Mouse (Mus musculus) v-Abl transformed pro-B cells (cell line): ENCODE measurements around the gene Arid3b.

Experiments used
- in situ Hi-C, 2 experiments: fragments of 400-800 bp; cut with MboI; formaldehyde crosslinking; loops; one replicate each; pipeline ENCODE4 v1.15.1; 2025; ENCODE audit not compliant: unreplicated experiment in 2 of 2

Arid3b gene

GRCm38 (mm10) chr9:57833762-57834471 lies 2.7 kb downstream of the Arid3b start:
- in situ Hi-C loops: loop anchor here in 1 of 2 experiments (25.0 kb wide), 1 partner anchor 428 kb away; the partner anchor contains the start of gene Stoml1

GRCm38 (mm10) chr9:57831267-57832082 lies 5.1 kb downstream of the Arid3b start:
- in situ Hi-C loops: loop anchor here in 1 of 2 experiments (25.0 kb wide), 1 partner anchor 431 kb away; the partner anchor contains the start of gene Stoml1

DNA sequence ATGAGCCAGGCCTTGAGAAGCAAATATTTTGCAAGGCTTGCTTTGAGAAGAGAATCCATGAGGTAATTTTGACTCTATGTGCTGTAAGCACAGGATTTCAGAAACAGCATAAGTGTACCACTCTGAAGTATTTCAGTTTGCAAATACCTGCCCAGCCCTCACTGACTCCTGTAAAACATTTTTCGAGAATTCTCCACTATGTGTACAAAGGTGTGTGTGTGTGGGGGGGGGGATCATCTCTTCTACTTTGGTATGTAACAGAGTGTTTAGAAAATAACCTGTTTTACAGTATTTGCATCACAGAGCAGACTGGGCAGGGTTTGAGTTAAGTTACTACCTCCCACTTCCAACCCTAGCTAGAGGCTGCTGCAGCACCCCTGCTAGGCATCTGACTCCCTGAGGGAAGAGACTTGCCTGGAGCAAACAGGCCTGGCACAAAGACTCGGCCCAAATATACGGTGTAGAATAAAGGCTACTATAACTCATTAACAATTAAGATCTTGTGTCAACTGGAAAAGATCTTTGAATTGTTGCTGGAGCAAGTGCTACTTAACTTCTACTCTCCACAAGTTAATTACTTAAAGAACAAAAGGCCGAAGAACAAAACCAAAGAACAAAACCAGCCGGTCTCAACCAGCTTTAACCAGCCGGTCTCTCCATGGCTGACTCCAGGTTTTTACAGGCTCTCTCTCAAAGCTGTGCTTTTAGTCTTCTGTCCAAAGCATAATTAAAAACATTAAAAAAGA lies 6.6 kb downstream of the Arid3b start:
- in situ Hi-C loops: loop anchor here in 1 of 2 experiments (25.0 kb wide), 1 partner anchor 432 kb away; the partner anchor contains the start of gene Stoml1

DNA sequence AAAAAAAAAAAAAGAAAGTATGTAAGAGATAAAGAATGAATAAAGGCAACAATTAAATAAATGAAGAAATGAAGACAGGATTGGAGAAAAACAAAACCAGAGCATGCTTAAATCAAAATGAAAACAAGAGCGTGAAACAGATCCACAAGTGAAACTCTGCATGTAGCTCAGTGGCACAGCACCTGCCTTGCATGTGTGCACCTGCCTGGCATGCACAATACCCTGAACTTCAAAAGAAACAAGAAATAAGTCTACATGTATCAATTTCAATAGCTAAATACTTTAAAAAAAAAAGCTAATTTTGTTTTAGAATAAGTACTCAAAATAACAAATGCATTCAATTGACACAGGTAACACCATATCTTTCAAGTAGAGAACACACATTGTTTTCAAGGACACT lies 13.2 kb downstream of the Arid3b start:
- in situ Hi-C loops: loop anchor here in 1 of 2 experiments (25.0 kb wide), 1 partner anchor 439 kb away; the partner anchor contains the start of gene Stoml1

GRCm38 (mm10) chr9:57822812-57823211 lies 13.8 kb downstream of the Arid3b start:
- in situ Hi-C loops: loop anchor here in 1 of 2 experiments (25.0 kb wide), 1 partner anchor 439 kb away; the partner anchor contains the start of gene Stoml1

DNA sequence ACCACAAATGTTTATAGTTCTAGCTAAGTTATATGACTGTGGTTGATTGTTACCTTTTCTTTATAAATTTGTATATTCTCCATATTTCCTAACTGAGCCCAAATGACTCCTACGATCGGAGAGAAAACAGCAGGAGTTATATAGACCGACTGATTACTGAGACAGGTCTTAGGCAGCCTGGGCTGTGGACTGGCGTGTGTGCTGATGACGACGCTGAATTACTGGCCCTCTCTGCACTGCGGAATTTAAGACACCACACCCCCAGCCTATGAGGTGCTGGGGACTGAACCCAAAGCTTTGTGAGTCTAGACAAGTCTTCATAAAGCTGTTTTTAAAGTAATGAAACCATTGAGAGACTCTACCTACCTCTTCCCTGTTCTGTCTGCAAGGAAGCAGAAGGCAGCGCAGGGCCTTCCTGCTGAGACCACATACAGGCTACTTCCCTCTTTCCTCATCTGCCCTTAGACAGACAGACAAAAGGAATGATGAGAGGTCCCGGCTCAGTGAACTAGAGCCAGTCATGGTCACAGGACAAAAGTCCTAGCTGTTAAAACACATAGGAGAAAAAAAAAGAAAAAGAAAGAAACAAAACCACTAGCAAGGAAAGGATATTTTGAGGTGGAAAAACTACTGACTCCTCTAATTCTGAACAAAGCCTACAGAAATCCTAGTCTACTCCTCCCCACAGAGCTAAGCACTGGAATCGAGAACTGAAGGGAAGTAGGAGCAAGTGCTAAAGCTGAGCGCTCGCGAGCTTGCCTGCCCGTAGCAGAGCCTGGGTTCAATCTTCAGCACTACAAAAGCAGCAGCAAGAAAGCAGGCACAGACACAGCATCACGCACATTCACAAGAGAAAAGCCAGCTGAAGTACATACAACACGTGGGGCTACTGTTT lies 16.2 kb downstream of the Arid3b start:
- in situ Hi-C loops: loop anchor here in 1 of 2 experiments (25.0 kb wide), 1 partner anchor 442 kb away; the partner anchor contains the start of gene Stoml1

- in situ Hi-C loops: loop anchor here in 1 of 2 experiments (25.0 kb wide), 1 partner anchor 445 kb away; the partner anchor contains the start of gene Stoml1
Measured at GRCm38 (mm10) chr9:57817220-57817667, 19.3 kb downstream of the Arid3b start.

DNA sequence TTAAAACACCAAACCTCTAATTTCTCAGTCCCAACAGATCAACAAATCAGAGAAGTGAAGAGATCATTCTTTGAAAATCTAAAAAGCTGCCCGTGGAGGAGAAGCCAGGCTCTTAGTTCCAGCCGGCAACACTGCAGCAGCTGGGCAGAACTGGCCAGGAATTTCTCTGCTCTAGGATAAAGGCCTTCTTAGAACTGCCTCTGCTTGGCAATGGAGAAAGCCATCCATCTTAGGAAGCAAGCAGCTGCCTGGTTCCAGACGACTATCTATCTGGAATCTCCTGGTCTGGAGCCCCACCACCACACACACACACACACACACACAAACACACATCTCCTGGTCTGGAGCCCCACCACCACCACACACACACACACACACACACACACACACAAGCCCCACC lies 21.7 kb downstream of the Arid3b start:
- in situ Hi-C loops: loop anchor here in 1 of 2 experiments (25.0 kb wide), 1 partner anchor 447 kb away; the partner anchor contains the start of gene Stoml1

DNA sequence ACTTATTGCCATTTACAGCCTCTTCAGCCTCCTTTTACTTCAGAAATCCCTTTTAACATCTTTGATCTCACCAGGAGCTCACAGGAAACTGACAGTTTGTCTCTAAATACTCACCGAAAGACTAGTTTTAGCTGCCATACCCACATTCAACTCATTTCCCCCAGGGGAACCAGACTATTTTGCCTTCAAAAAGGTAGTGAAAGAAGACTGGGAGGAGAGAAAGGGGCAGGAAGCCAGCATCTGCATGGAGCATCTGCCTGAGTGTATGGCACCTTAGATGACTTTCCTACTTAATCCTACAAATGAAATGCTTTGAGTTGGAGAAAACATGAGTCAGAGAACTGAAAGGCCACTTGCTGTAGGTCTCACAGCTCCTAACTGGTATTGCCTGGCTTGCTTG lies 22.6 kb downstream of the Arid3b start:
- in situ Hi-C loops: loop anchor here in 1 of 2 experiments (25.0 kb wide), 1 partner anchor 448 kb away; the partner anchor contains the start of gene Stoml1

DNA sequence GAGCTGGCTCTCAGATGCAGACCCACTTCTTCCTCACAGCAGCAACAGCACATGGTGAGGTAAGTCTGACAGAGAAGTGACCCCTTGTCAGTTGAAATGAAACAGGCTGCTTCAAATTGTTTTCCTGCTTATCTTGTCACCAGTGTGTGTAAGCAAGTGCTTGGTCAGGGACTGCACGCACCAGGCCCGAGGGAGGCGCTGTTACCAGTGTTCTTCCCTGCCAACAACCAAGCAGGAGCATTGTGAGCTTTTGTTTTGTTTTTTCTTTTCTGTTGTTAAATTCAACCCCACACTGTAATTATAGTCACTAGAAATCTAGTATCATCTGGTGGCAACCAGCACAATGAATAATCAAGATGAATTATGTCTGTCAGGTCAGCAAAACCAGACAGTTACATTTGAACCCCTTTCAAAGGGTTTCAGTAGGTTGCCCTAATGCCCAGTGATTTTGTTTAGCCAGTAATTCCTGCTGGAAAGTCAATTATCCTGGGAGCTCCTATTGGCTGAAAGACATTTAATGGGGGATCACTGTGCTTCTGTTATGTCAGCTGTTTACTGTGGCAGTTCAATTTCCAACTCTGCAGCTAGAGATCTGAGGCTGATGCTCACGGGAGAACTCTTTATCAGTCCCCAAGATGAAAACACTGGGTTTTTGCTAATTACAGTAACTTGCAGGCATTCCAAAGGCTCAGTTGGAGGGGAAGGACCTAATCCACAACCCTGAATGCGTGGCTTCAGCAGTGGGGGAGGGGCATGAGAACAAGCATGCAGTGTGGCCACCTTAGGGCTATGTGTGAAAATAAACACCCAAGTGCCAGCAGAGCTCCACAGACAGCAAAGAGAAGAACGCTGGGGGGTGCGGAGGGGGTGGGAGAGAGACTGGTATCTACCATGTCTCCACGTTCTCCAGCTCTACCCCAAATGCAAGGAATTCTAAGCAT lies 24.5 kb downstream of the Arid3b start:
- in situ Hi-C loops: loop anchor here in 1 of 2 experiments (25.0 kb wide), 1 partner anchor 450 kb away; the partner anchor contains the start of gene Stoml1

GRCm38 (mm10) chr9:57810691-57811090 lies 25.9 kb downstream of the Arid3b start:
- in situ Hi-C loops: loop anchor here in 1 of 2 experiments (25.0 kb wide), 1 partner anchor 452 kb away; the partner anchor contains the start of gene Stoml1

- in situ Hi-C loops: loop anchor here in 1 of 2 experiments (25.0 kb wide), 1 partner anchor 453 kb away; the partner anchor contains the start of gene Stoml1
Measured at GRCm38 (mm10) chr9:57808771-57809310, 27.8 kb downstream of the Arid3b start.

GRCm38 (mm10) chr9:57807174-57807651 lies 29.4 kb downstream of the Arid3b start:
- in situ Hi-C loops: loop anchor here in 1 of 2 experiments (25.0 kb wide), 1 partner anchor 455 kb away; the partner anchor contains the start of gene Stoml1

DNA sequence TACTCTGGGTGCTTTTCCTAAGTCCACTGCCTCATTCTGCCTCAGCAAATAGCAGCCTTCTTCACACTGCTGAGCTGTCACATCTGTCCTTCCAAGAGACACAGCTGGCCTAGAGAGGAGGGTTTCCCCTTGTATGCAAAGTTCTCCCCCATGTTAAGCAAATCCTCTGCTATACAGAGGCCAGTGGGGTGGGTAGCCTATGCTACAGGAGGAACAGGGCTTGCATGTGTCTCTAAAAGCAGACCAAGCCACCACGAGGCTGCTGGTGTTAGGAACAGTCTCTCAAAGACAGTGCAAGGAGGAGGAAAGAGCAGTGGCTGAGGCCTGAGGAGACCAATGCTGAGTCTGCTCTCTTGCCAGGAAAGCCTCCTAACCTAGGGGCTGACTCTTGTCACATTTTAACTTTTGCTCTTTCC lies 30.5 kb downstream of the Arid3b start:
- in situ Hi-C loops: loop anchor here in 1 of 2 experiments (25.0 kb wide), 1 partner anchor 456 kb away; the partner anchor contains the start of gene Stoml1

DNA sequence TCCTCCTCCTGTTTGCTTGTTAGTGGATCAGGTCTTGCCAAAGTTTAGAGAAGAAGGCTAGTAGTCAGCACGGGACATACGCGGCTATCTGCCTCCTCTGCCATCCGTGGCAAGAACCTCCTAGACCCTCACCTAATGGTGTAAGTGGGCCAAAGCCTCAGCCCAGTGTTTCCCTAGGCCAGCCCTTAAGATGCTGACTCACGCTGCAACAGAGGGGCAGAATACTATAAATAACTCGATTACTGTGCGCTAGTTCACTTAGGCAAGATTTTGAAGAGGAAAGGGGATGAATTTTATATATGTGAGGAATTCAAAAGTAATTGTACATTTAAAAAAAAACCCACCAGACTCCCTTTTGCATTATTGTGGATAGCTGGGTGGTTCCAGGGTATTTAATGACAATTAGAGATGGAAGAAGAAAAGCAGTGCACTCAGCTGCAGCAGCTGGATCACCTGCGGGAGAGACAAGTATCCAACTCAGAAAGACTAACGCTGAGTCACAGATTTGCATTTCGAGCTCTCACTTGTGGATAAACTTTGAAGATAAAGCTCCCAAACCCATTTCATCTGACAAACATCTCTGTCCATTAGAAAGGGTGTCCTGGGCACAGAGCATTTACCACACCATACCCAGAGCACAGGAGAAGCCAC lies 31.4 kb downstream of the Arid3b start:
- in situ Hi-C loops: loop anchor here in 1 of 2 experiments (25.0 kb wide), 1 partner anchor 457 kb away; the partner anchor contains the start of gene Stoml1

GRCm38 (mm10) chr9:57803839-57804238 lies 32.8 kb downstream of the Arid3b start:
- in situ Hi-C loops: loop anchor here in 1 of 2 experiments (25.0 kb wide), 1 partner anchor 458 kb away; the partner anchor contains the start of gene Stoml1
